Mouse (Mus musculus): Measurements from ENCODE around the gene Gm8212.
"Not testable (repeated sequence)": the region's sequence is repeated elsewhere in the genome, so short reads cannot be mapped to it uniquely, and the experiment has no call there.

DNA sequence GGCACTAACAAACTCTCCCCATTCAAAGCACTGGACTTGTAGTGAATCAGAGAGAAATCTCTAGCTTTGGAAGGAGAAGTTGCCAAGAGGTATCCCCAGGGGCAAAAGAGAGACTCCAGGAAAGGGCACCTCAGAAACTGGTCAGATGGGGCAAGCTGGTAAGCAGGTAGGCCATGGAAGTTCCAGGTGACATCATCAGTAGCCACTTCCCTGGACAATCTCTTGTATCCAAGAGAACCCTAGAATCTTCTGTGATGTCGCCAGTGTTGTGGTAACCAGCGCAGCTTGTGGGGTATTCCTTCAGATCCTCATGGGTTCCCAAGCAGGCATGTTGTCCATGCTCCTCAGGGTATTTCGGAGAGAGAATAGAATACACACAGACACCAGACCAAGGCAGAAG, at the start of gene Gm8212:
- TF ChIP-seq GATA1, TAL1 (IDR thresholded peaks at IDR 0.05; ENCODE audit: low read length): not testable (repeated sequence)

All from erythroblast, embryonic 14.5 days (primary cell).